Mouse (Mus musculus): ENCODE measurements around the gene Meis2. TPM values are rescaled to one million over a fixed set of nuclear protein-coding genes. Genes with fewer than 3 reads are reported as not detected.

The Meis2 gene
- total RNA-seq, 2 experiments from 2014 or later: 39.2 to 43.8 TPM

DNA sequence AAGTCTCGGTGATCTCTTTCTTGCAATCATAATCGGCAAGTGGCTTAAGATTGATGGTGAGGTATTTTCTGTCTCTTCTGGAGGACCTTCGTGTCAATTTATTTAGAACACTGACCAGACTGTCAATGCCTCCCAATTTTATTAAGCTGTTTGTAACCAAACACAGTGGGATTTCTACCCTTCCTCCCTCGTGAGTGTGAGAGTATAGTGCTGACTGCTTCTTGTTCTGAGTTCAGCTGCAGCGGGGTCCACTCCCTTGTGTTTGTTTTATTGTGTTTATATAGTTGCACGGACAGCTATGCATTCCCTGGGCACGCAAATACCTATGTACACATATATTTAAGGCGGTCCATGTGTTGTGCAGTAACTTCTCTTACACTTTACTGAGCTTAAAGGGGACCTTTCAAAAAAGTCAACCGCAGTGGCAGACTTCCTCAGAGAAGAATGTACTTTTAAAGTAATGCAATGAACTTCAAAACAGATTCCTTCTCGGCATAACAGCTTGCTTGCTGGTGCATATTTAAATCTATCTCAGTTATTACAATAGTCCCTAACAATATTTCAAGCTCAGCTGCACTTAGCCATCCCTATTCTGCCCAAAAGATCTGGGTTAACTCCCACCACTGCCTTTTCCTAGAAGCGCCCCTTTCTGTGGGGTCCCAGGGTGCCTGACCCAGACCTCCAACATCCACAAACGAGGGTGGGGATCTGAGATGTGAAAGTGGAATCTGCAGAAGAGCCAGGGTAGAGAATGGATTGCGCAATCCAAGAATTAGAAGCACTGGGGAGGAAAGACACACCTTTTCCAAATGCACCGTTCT lies 211.4 kb downstream of the Meis2 start:
- no peak for DNase-seq

- no peak for DNase-seq
Measured at GRCm38 (mm10) chr2:115853221-115853620, 212.4 kb downstream of the Meis2 start.

- no peak for DNase-seq
Measured at GRCm38 (mm10) chr2:115852615-115853014, 213.0 kb downstream of the Meis2 start.

DNA sequence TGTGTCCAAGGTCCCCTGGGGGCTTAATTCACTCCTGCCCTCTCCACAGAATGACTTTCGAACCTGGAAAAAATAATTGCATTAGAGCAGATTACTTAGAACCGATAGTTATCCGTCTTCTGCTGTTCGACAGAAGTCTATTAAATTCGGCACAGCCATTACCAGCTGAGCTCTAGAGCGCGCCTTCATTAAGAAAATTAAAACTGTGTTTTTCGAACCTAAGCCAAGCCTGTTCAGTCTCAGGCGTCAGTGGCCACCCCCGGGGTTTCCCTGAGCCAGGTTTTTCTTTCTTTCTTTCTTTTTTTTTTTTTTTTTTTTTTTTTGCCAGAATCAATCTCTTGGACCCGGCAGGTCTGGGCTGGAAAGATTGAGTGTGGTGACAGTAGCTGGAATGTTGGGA lies 213.5 kb downstream of the Meis2 start:
- no peak for DNase-seq

DNA sequence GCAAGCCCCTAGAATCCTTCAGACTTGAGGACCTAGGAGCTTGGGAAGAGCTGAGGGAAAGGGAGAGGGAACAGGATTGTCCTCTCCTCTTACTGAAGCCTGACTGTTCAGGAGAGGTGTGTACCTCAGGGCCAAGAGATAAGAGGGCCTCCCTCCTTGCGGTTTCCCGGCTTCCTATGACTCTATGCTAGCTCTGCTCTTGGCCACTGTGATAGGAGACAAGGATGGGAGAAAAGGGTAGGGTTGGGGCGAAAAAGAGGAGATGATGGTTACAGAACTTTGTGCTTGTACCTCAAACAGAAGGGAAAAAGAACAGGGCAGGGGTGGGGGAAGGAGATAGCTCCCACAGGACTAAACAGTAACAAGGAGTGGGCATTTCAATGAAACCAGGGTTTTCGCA lies 214.7 kb downstream of the Meis2 start:
- no peak for DNase-seq

GRCm38 (mm10) chr2:115842821-115843220 lies 222.8 kb downstream of the Meis2 start:
- no peak for DNase-seq

DNA sequence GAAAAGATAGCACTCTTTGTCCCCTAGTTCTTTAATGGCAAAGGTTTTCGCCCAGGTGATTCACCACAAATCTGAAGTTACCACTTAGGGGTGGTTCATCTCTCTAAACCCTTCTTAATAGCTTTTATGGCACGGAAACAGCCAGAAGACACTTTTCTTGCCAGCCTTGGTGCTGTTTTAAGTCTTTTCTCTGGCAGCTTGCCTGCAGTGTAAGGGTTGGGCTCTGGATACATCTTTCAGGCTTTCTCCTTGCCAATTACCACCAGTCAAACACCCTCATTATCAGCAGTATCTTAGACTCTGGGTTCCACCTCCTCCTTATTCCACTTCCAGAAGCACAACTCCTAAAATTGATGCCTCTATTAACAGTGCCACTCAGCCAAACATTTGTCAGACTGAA lies 229.6 kb downstream of the Meis2 start:
- DNase-seq: no peak

DNA sequence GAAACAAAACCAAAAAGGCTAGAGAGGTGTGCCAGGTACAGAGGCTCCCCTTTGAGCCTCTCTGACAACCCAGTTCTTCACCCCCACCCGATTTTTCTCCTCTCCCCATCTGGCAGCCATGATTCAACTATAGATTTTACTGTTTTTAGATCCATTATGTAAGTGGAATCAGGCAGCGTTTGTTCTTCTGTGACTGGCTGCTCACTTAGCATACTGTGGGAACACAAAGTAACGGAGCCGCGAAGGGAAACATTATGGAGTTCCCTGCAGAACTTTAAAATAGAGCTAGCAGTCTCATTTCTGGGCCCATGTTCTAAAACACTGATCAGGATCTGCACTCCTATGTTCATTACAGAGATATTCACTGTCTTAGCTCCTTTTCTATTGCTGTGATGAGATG lies 243.3 kb downstream of the Meis2 start:
- peak; percentile 20 to 21 for DNase-seq

DNA sequence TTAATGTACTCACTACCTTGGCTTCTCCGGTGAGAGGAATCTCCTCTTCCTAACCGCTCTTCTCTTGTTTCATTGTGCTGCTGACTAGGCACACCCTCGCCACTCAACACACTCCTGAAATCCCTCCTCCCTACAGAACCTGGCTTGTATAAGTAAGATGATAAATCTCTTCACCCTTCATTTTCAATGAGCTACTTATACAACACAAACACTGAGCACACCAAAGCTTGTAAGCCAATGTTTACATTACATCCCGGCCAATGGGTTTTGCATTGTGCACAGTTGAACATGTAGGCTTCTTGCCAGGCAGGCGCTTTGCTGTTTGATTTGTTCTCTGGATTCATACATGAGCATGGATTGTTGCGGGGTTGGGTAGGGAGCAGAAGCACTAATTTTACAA lies 247.7 kb downstream of the Meis2 start:
- no peak for DNase-seq

- no peak for DNase-seq
Measured at GRCm38 (mm10) chr2:115813721-115814120, 251.9 kb downstream of the Meis2 start.

- no peak for DNase-seq
Measured at GRCm38 (mm10) chr2:115813316-115813715, 252.3 kb downstream of the Meis2 start.
